Mouse (Mus musculus): ENCODE results near the gene Sbf2.

DNA sequence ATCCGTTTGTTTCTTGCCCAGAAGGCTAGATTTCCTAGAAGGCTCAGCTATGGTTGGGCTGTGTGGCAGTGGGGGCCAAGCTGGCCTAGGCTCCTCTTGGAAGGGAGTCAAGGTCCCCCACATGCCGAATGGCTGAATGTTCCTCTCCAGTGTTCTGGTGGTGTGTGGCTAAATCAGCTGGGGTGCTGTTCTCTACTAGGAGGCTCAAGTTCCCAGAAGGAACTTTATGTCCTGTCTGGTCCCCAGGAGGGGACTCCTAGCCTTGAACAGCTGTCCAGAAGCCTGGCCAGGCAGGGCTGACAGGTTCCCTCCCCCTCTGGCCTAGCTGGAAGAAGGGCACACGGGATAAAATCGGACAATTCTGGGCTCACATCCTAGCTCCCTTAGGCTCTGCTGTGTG, 317.1 kb downstream of the Sbf2 start:
- no peak for TF ChIP-seq POLR2A (IDR thresholded peaks at IDR 0.05; ENCODE audit: extremely low read depth, insufficient read depth, low read length)
- TF ChIP-seq CTCF (IDR thresholded peaks at IDR 0.05; ENCODE audit: low read depth, low read length), result no peak

All from liver, adult 2 months (tissue).